Mouse (Mus musculus) c-Kit-positive CD71-positive TER-119-negative erythroid progenitor cells, embryonic 14.5 days (primary cell): Measurements from ENCODE around the gene Eif4e1b.

ENCODE experiments used
- DNase-seq: peaks from one replicate; pipeline ENCODE4 v3.0.0-alpha.2; 2013; ENCODE audit warnings: low read depth

The Eif4e1b gene

GRCm38 (mm10) chr13:54800206-54800605 is 16.4 kb downstream of the Eif4e1b start:
- DNase-seq = no peak

- no peak for DNase-seq
These were observed 19.2 kb downstream of the Eif4e1b start for GRCm38 (mm10) chr13:54803010-54803409.

GRCm38 (mm10) chr13:54805134-54805838 is 21.5 kb downstream of the Eif4e1b start:
- no peak for DNase-seq

DNA sequence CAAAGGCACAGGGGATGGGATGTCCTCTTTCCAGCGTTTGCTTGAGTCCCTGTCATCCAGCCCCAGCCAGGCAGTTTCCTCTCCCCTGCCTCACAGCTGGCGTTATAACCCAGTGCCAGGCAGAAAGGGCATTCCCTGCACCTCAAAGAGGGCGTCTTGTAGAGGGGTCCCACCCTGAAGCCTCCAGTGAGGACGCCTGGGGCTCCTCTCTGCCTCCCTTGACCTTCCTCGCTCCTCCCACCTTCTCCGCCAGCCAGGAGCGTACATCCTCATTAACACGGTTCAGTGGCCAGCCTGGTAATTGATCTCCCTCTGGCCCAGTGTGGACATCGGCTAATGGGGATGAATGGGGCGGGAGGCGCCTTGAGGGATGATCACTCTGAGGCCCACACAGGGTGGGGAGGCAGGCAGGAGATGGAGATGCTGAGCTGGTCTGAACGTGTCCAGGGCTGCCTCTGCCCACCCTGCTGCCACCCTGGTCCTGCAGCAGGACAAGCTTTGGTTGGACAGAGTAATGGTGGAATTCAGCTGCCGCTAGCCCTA is 22.7 kb downstream of the Eif4e1b start:
- DNase-seq = no peak

- DNase-seq = no peak
These were observed 24.3 kb downstream of the Eif4e1b start for GRCm38 (mm10) chr13:54808067-54808466.

- DNase-seq = no peak
These were observed 27.7 kb downstream of the Eif4e1b start for GRCm38 (mm10) chr13:54811476-54811875.

DNA sequence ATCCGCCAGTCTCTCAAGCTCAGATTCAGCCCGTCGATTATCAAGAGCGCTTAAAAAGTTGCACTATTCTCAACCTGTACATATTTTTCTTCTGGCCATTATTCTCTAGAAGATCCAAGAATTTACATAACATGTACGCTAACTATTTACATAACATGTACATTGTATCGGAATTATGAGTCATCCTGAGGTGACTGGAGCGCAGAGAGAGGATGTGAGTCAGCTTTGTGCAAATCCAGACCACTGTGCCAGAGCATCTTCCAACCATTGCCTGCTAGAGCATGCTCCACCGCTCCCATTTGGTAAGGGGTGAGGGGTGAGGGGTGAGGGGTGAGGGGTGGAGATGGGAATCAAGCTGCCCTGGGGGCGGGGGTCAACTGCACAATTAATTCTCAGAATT is 29.6 kb downstream of the Eif4e1b start:
- DNase-seq = no peak

DNA sequence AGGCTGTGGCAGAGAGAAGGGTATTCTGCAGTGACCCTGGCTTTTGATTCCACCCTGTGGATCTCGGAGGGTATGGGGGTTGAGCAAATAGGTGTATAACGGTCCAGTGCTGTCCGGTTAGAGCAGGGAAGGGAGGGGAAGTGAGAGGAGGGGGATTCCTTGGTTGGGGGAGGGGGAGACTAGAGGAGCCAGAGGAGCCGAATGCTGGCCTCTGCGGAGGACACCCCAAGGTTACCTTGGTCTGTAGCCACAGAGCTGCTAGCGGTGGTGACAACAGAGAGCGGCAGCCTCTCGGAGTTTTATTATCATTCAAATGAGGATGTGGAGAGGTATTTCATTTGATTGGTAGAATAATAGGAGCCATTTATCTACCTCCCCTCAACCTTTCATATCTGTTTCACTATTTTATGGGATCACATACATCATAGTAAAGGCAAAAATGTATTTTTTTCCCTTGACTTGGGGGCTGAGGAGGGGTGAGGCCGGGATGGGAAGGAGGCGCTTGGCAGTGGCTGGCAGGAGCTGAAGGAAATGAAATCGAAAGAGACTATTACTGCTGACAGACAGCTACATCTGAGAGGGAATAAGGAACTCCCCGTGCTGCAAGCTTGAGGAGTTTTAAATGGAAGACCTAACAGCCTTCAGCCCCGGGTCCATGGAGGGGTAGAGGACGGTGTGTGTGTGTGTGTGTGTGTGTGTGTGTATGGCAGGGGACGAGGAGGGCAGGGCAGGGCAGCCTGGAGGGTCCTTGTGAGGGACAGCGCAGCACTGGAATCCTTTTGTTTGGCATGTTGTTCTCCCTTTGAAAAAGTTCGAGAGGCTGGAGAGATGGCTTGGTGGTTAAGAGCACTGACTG is 34.8 kb downstream of the Eif4e1b start:
- no peak for DNase-seq

- DNase-seq = no peak
These were observed 37.3 kb downstream of the Eif4e1b start for GRCm38 (mm10) chr13:54821106-54821505.

- no peak for DNase-seq
These were observed 38.1 kb downstream of the Eif4e1b start for GRCm38 (mm10) chr13:54821931-54822330.

DNA sequence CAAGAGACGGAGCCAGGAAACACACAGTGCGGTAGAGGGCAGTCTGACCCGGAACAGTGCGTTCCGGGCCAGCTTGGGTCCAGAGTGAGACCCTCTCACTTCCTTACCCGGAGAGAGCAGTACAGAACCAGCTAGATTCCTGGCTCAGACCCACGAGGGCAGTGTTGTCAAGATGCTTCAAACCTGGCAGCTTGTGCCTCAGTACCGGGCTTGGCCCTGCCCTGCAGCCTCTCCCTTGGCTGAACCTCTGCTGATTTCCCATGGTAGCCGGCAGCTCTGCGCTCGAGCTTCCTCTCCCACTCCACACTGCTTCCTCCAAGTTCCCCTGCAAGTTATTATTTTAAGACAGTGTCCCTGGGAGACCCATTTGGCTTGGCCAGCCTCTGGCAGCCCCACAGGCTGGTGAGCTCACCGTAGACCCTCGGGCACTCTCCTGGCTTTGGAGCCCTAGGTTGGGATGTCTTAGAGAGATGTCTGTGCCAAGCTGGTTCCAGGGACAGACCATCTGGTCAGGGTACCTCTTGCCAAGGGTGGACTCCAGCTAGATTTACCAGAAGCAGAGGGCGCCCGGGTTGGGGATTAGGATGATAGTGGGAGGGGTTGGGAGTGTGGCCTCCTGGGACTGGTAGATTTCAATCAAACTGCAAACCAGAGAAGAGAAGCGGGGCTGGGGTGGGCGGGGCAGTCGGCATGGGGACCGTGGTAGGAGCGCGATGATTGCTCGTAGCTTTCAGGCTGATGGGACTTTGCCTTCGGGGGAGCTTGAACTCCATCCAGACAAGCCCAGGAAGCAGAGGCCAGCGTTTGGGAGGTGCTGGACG is 40.5 kb downstream of the Eif4e1b start:
- no peak for DNase-seq

- DNase-seq = no peak
These were observed 44.2 kb downstream of the Eif4e1b start for GRCm38 (mm10) chr13:54827992-54828391.

- no peak for DNase-seq
These were observed 44.7 kb downstream of the Eif4e1b start for GRCm38 (mm10) chr13:54828508-54828907.

DNA sequence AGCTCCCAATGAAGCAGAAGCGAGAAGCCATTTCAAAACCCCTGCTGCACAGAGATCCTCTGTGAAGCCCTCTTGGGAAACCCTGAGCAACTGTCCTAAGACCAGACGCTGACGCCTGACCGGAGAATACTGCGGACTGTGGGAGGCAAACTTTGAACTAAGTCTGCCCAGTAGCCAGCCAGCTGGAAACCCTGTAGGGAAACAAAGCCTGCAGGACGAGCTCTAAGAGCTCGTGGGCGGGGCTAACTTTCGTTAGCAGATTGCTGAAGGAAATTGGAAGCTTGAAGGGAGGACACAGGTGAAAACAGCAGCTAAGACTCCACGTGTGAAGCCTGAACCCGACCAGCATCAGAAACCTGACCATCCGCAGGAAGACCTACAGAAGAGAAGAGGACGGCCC is 45.7 kb downstream of the Eif4e1b start:
- DNase-seq = no peak

- no peak for DNase-seq
These were observed 52.7 kb downstream of the Eif4e1b start for GRCm38 (mm10) chr13:54836351-54837030.

- DNase-seq = no peak
These were observed 53.3 kb downstream of the Eif4e1b start for GRCm38 (mm10) chr13:54837061-54837460.

DNA sequence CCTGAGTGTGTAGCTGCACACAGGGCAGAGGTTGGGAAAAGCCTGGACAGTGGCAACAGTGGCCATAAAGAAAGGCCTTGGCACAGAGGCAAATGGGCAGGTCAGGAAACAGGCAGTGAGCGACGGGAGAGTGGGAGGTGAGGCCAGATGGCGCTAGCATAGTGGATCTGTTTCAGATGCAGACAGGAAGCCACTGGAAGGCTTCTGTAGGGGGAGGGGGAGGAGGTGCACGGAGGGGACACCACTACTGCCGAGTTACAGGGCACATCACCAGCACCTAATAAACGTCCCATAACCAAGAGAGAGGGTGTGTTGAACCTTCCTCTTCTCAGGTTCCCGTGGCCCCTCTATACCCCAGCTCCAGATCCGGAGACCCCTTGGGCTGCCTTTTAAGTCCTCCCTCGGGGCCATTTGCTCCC is 53.7 kb downstream of the Eif4e1b start:
- no peak for DNase-seq
